Mouse (Mus musculus) testis, adult 2 months (tissue): ENCODE results near the gene Mycbpap. TPM values are rescaled to one million over a fixed set of nuclear protein-coding genes. Genes with fewer than 3 reads are reported as not detected.

Experiments
- H3K27ac ChIP-seq: fragments of 200-500 bp; 2 replicates; pipeline ENCODE4 v1.5.1; 2012; ENCODE audit warnings: low read depth, low read length; ENCODE audit not compliant: control insufficient read depth, insufficient read depth
- H3K27me3 ChIP-seq: fragments of 200-500 bp; 2 replicates; pipeline ENCODE4 v1.6.1; 2012; ENCODE audit warnings: mild to moderate bottlenecking, low read length, moderate library complexity; ENCODE audit not compliant: control insufficient read depth, insufficient read depth
- H3K36me3 ChIP-seq: fragments of 200-500 bp; 2 replicates; pipeline ENCODE4 v1.6.1; 2012; ENCODE audit warnings: mild to moderate bottlenecking, low read length; ENCODE audit not compliant: control insufficient read depth, insufficient read depth
- H3K4me1 ChIP-seq: fragments of 200-500 bp; 2 replicates; pipeline ENCODE4 v1.6.1; 2012; ENCODE audit warnings: low read length; ENCODE audit not compliant: control insufficient read depth, insufficient read depth
- H3K4me3 ChIP-seq: fragments of 200-500 bp; 2 replicates; pipeline ENCODE4 v1.5.1; 2012; ENCODE audit warnings: low read depth, mild to moderate bottlenecking, low read length, moderate library complexity, mixed read lengths; ENCODE audit not compliant: control insufficient read depth
- CTCF ChIP-seq: fragments of 200-500 bp; IDR thresholded peaks from 2 replicates; pipeline ENCODE4 v1.5.1; 2012; ENCODE audit warnings: low read depth, mild to moderate bottlenecking, inconsistent platforms, low read length, moderate library complexity; ENCODE audit not compliant: control insufficient read depth, insufficient read depth, insufficient replicate concordance
- POLR2A ChIP-seq: fragments of 200-500 bp; IDR thresholded peaks from 2 replicates; pipeline ENCODE4 v1.6.1; 2012; ENCODE audit warnings: low read depth, mild to moderate bottlenecking, inconsistent platforms, low read length, moderate library complexity; ENCODE audit not compliant: control insufficient read depth
- polyA plus RNA-seq: library from polyadenylated mRNA; depleted of rRNA; stranded (reverse); fragments of >200 nt; gene quantifications from 2 replicates; pipeline ENCODE4 v1.2.3, GENCODE M21; 2012; rRNA removed

Gene Mycbpap
- polyA plus RNA-seq, 1 experiment: 197 TPM

DNA sequence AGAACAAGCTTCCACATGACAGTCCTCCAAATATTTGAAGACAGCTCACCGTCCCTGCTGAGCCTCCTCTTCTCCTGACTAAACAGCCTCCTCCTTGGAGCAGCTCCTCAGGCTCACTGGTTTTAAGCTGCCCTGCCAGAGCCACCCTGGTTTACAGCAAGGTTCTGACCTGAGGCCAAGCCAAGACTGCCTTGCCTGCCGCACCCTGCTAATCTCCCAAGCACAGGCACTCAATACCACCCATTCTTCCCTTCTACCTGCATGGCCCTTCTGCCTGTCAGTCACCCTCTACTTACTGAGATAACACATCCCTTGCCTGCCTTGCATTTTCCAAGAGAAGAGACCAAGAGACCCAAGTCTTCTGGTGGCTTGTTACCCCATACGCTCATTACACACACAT is 65.2 kb downstream of the Mycbpap start:
- H3K36me3 ChIP-seq: no peaks in the 10 kb centered on the region
- peaks cover 6% of the 10 kb centered on the region for H3K4me1 ChIP-seq
- H3K4me3 ChIP-seq: no peak overlapping the region
- no peaks in the 10 kb centered on the region for H3K27me3 ChIP-seq
- TF ChIP-seq POLR2A (no peak), CTCF (no peak)
- H3K27ac ChIP-seq: no peak overlapping the region

DNA sequence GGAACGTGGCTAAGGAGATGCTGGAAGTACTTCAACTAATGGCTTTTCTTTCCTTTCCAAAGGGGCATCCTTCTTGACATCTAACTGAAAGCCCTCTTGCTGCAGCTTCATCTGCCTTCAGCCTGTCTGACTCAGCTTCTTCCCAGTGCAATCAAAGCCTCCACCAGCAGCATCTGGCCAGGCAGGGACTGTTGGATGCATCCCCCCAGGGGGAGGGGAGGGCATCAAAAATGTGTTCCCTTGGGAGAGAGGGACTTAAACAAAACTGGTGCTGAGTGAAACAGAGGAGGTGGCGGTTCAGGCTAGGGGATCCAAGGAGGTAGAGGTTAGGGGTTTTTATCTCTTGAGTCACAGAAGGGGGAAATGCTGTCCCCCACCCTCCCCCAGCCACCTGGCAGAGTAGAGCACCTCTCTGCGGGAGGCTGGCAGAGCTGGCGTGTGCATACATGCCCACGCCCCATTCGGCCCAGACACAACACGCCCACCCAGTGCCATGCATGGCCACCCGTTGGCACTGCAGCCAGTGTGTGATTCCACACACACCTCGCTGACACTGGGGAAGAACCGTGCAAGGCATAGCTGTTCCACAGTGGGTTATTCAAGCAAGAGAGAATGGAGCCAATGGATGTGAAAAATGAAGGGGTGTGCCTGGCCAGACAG is 66.3 kb downstream of the Mycbpap start:
- Histone ChIP-seq H3K4me1 (peaks cover 13% of the 10 kb centered on the region), H3K27ac (no peak overlapping the region)

DNA sequence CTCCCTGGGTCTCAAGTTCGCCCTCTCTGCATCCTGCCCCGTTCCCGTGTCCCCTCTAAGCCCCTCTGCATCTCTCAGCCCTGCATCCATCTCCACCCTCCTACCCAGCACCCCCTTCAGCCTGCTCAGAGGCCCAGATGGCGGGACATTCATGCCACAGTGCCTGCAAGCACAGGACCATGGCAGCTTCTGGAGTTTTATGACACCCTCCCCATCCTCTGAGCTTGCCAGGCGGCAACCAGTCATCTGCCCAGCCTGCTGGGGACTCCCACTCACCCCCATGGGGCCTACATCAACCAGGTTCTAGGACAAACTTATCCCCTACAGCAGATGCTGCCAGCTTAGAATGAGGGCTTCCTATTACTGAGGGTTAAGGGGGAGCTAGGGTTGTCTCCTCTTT is 66.8 kb downstream of the Mycbpap start:
- H3K4me1 ChIP-seq: peaks cover 13% of the 10 kb centered on the region
- H3K27ac ChIP-seq: no peak overlapping the region
- TF ChIP-seq POLR2A: no peak
- no peak for TF ChIP-seq CTCF
- H3K4me3 ChIP-seq: no peak overlapping the region
- H3K36me3 ChIP-seq: no peaks in the 10 kb centered on the region
- H3K27me3 ChIP-seq: no peaks in the 10 kb centered on the region

More for the DNA sequence above, 66.3 kb downstream of the Mycbpap start:
- Histone ChIP-seq H3K4me3 (no peak overlapping the region), H3K27me3 (no peaks in the 10 kb centered on the region), H3K36me3 (no peaks in the 10 kb centered on the region)
- no peak for TF ChIP-seq POLR2A
- no peak for TF ChIP-seq CTCF

Other genes with a start within 250 kb of the Mycbpap start
- not detected in 2 replicates for gene Gm21885, start 239.9 kb downstream of the Mycbpap start, polyA plus RNA-seq
- gene Luc7l3, start 199.8 kb downstream of the Mycbpap start, polyA plus RNA-seq: 8.2 and 10.7 TPM in 2 replicates
- gene Ankrd40, start 193.7 kb downstream of the Mycbpap start, polyA plus RNA-seq: 80.8 and 89.0 TPM in 2 replicates
- gene Abcc3, start 128.7 kb downstream of the Mycbpap start, polyA plus RNA-seq: 123 and 126 TPM in 2 replicates
- gene Cacna1g, start 47.5 kb downstream of the Mycbpap start, polyA plus RNA-seq: 3.4 and 5.1 TPM in 2 replicates
- 1,087 and 1,277 TPM in 2 replicates for gene Spata20, start 35.6 kb downstream of the Mycbpap start, polyA plus RNA-seq
- 1.7 and 1.8 TPM in 2 replicates for gene Epn3, start 21.8 kb downstream of the Mycbpap start, polyA plus RNA-seq
- gene Rsad1, start 27.5 kb upstream of the Mycbpap start, polyA plus RNA-seq: 5.1 and 5.4 TPM in 2 replicates
- 0.14 TPM in 1 of 2 replicates, not detected in the other for gene Chad, start 43.3 kb upstream of the Mycbpap start, polyA plus RNA-seq
- 7.0 and 8.3 TPM in 2 replicates for gene Acsf2, start 80.1 kb upstream of the Mycbpap start, polyA plus RNA-seq
- 75.9 and 78.0 TPM in 2 replicates for gene Lrrc59, start 108.0 kb upstream of the Mycbpap start, polyA plus RNA-seq
- gene Mrpl27, start 132.0 kb upstream of the Mycbpap start, polyA plus RNA-seq: 24.0 and 24.2 TPM in 2 replicates
- gene Eme1, start 132.2 kb upstream of the Mycbpap start, polyA plus RNA-seq: 3.9 and 4.2 TPM in 2 replicates
- gene Xylt2, start 155.8 kb upstream of the Mycbpap start, polyA plus RNA-seq: 3.3 and 3.4 TPM in 2 replicates
- gene Gm11541, start 182.8 kb upstream of the Mycbpap start, polyA plus RNA-seq: not detected in 2 replicates
- gene Cdc34b, start 220.0 kb upstream of the Mycbpap start, polyA plus RNA-seq: 0.91 and 1.2 TPM in 2 replicates